Mouse (Mus musculus): ENCODE measurements around the gene Adss.
A peak's percentile ranks its signal among the peaks of the same experiment; 100 is the strongest.
"Not testable (repeated sequence)": the region's sequence is repeated elsewhere in the genome, so short reads cannot be mapped to it uniquely, and the experiment has no call there.

Gene Adss

GRCm38 (mm10) chr1:177796193-177796939 lies at the start of gene Adss:
Gene Adss (minus strand): TSS chr1:177796511.
- peak; percentile 99 for DNase-seq

GRCm38 (mm10) chr1:177845812-177846211 lies 49.5 kb upstream of the Adss start:
- peak; percentile 21 for DNase-seq

DNA sequence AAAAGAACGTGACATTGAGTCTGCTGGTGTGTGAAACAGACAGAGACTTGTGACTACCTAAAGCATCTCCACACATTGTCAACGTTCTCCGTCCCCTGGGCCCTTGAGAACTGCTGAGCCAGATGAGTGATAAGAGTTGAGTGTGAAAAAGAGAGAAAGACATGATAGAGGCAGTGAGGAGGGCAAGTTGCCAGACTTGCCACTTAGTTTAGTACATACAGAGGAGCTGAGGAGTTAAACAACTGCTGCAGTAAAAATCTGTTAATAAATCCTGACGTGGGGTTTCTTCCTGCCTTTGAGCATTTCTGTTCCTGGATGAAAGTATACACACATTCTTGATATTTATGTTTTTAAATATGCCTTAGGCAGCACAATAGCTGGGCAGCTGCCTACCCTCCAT lies 31.5 kb upstream of the Adss start:
- not testable (repeated sequence) for DNase-seq

GRCm38 (mm10) chr1:177806772-177807171 lies 10.5 kb upstream of the Adss start:
- DNase-seq: peak; percentile 56

DNA sequence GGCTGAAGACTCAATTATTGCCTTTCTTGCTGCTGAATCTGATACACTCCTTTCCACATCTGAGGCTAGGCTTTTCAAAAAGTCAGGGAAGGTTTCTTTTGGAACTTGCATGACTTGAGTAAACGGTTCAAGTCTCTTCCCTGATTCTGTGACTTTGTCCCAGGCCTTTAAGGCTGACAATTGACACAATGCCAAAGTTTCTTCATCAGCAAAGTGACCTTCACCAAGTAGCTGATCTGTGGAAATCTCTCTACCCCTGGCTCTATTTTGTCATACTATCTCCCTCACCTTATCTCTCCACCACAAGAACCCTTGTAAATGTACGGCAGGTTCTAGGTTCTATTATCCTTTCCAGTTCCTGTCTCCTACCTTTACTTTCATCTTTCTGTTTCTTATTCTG lies 7.2 kb upstream of the Adss start:
- DNase-seq: no peak

- no peak for DNase-seq
Observed at GRCm38 (mm10) chr1:177797151-177797755, 942 bp upstream of the Adss start.

GRCm38 (mm10) chr1:177795421-177796192 lies 704 bp downstream of the Adss start:
- no peak for DNase-seq

DNA sequence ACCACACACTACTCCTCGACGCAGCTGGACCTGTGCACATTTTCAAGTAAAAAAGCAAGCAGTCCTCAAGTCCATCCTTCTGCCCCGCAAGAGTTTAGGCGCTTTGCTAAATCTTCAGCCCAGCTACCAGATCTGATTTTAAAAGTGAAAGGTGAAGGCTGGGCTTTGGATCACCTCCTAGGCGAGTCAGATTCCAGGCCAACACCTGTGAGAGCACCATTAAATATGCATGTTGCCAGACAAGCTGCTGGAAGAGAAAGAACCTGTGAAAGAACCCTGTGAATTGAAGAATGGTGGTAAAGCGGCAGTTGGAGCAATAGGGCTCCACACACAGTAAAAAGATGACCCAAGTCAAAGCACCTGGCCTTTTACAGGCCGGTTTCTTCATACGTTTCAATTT lies 1.4 kb downstream of the Adss start:
- DNase-seq: peak; percentile 11

DNA sequence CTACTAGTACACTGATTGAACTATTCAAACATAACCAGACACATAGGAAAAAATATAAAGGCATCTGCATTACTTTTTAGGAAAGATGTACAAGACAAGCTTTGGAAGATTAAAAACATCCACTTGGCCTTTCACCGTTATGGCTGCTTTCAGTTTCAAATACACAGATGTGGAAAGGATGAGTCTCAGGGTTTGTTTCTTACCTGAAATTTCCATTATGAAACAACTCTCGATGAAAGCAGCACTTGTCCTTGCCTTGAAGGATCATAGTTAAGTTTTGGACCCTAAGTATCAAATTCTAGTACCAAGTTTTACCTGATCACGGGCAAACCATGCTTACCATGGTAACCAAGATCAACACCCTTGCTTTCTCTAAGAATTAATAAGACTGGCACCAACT lies 3.5 kb downstream of the Adss start:
- DNase-seq: no peak

- DNase-seq: no peak
Observed at GRCm38 (mm10) chr1:177777397-177777796, 18.9 kb downstream of the Adss start.

GRCm38 (mm10) chr1:177768931-177769330 lies 27.4 kb downstream of the Adss start:
- no peak for DNase-seq

DNA sequence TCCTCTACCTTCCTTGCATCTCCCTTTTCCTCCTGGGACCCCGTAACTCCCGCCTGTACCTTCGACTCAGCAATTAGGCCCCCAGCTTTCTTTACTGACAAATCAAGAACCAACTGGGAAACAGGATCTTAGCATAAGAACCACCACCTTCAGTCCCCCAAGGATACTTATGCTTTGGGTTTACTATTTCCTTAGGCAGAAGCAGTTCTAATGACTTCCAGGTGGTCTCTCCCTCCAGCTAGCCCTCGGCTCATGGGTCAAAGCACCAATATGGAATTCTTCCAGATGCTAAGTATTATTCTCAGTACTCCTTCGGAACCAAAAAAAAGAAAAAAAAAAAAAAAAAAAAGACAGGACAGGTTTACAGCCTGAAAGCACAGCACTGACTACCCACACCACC lies 39.1 kb downstream of the Adss start:
- no peak for DNase-seq

- no peak for DNase-seq
Observed at GRCm38 (mm10) chr1:177753496-177753895, 42.8 kb downstream of the Adss start.

DNA sequence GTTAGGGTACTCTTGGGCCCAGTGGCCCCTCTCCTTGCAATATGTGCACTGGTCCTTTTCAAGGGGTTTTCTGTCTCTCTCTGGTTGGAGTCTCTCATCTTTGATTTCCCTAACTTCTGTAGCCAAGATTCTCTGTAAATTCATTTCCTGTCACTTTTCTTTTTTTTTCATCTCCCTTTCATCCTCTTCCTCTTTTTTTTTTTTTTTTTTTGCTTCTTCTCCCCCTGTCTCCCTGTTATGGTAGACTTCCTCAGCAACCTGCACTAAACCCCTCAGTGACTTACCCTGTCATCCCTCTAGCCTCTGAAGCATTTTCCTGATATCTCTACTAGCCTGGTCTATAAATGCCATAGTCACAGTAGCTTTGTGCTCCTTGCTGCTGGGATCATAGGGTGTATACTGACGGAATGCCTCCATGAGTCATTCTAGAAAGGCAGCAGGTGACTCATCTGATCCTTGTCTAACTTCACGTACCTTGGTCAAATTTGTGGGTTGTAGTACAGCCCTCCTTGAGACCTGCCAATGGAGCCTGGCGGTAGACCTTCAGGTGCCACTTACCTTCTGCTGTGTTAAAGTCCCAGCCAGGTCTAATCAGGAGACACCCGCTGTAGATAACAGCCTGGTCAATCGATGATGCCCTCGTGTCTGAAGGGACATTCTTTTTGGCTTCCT lies 48.3 kb downstream of the Adss start:
- DNase-seq: no peak

DNA sequence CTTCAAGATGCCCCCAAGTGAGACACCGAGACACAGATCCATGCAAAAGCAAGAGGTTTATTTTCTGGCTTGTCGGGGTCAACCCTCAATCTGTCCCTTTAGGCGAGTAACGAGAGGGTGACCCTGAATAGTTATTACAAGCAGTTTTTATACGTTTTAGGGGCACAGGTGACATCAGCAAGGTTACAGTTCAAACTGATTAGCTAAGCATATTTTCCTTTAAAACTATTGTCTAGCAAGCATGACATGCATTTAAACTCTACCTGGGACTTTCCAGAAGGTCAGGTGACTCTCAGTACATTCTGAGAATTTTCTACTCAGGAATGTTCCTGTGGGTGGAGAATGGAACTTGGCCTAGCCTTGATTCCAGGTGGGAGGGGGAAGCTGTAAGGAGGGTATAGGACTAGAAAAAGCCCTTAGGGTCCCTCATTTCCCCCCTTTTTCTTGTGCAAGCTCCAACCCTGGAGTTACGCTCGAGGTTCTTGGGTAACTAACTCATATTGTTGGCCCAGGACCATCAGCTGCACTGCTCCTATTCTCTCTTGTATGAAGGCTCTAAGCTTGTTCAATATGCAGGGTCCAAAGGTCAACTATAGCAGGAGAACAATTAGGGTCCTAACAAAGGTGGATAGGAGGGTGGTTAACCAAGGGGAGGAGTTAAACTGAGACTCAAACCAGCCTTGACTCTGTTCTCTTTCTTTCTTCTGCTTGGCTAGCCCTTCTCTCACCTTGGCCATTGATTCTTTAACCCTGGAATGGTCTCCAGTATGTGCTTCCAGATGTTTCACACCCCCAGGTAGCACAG lies 51.6 kb downstream of the Adss start:
- no peak for DNase-seq

DNA sequence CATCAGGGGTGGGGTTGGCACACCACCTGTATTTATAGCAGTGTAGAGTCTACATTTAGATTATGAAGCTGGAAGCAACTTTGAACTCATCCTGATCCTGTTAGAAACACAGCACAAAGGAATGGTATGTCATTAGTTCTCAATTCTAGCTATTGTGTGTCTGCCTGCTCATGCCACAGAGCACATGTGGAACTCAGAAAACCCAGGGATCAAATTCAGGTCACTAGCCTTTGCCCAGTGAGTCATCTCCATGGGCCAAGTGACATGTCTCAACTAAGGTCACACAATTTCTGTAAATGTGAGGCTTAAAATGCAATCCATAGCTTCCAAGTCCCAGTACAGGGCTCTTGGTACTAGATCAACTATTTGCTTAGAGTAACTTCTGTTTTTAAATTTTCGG lies 54.2 kb downstream of the Adss start:
- no peak for DNase-seq

- DNase-seq: no peak
Observed at GRCm38 (mm10) chr1:177740707-177741106, 55.6 kb downstream of the Adss start.

DNA sequence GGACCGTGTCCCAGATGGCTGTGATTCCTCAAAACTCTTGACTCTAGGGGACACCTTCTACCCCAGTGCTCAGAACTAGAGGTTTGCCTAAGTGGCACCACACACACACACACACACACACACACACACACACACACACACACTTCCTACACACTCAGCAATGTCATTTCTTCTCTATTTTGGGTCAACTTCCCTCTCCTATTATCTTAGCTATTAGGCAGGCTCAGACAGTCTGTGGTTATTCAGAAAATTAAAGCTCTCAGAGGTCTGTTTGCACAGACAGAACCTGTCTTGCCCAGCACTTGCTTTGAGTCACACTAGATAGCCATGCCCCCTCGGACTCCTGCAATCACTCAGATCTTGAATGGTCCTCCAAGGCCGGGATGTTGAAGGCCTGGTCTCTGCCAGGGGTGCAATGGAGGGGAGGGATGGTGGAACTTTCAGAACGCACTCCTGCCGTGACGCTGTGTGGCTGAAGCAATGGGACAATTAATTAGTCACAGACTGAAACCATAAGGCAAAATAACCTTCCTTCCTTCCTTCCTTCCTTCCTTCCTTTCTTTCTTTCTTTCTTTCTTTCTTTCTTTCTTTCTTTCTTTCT lies 58.7 kb downstream of the Adss start:
- no peak for DNase-seq

DNA sequence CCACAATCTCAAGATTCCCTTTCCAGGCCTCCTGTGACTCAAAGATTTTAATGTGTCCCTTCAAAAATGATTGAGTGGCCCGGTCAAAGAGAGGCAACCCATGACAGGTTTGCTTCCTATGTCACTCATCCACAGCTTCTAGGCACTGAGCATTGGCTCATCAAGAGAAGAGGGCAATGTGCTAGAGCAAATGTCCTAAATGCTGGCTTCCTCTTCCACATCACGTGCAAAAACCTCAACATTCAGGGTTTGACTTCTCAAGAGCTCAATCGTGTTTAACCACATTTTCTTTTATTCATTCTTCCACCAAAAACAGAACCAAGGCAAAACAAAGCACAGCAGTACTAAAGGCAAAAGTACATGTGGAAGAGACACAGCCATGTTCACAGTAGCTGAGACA lies 64.3 kb downstream of the Adss start:
- no peak for DNase-seq

DNA sequence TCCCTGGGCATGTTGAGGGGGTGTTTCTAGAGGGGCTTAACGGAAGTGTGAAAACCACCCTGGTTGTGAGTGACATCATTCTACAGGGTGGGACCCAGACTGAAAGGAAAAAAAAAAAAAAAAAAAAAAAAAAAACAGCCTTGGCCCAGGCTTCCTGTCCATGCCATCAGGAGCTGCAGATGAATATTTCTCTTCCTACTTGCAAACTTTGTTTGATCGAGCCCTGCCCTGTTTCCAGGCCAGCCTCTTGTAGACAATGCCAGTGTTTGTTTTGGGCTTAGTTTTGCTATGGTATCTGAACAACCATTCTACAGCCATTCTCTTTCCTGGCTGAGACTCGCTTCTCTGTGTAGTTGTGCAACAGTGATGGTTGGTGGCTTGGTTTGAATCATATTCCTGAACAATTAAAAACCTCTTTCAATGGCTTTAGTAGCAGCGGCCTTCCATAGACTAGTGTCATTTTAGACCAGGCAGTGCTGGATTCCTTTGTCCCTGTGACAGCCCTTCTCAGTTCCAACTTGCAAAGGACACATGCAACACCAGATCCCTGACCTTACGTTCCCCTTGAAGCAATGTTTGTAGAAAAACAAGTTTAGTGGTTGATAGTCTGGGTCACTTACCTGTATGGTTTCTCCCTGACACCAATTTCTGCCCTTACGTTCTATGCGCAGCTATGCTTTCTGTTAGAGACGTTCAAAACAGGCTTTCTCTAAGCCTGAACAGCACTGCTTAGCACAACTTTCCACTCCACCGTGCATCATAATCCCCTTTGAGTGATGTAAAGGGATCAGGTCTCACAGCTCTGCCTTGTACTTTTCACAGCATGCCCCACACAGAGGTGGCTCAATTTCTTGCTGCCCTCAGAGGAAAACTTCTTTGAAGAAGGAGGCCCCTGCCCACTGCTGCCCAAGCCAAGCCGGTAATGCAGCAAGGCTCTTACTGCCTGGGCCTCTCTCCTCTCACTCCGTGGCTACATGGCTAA lies 67.0 kb downstream of the Adss start, which contains the start of gene 1700016C15Rik:
TSS of gene 1700016C15Rik (plus strand) at position 772 of the 982 bp plus-strand sequence.
- DNase-seq: no peak
